Mouse (Mus musculus) spleen, adult 2 months (tissue): Measurements from ENCODE around the gene Milr1.

Experiments
- CTCF ChIP-seq: fragments of 200-500 bp; IDR thresholded peaks from 2 replicates; pipeline ENCODE4 v1.5.1; 2011; ENCODE audit warnings: mild to moderate bottlenecking, inconsistent platforms; ENCODE audit not compliant: insufficient read depth, insufficient read length, insufficient replicate concordance; ENCODE audit errors: extremely low read depth
- POLR2A ChIP-seq: fragments of 200-500 bp; IDR thresholded peaks from 2 replicates; pipeline ENCODE4 v1.6.1; 2011; ENCODE audit warnings: low read depth, low read length, inconsistent platforms

- TF ChIP-seq POLR2A (no peak), CTCF (no peak)
These were observed 26.4 kb downstream of the Milr1 start for GRCm38 (mm10) chr11:106777395-106777794.
